Mouse (Mus musculus) lung, embryonic 16.5 days (tissue): ENCODE results near the gene Ttll11. TPM values are rescaled to one million over a fixed set of nuclear protein-coding genes. Genes with fewer than 3 reads are reported as not detected.

ENCODE experiments used
- ATAC-seq: fragments of 200-750 bp; cut with Nextera tagmentation; 2 replicates; pipeline ENCODE4 v1.8.0; 2017; ENCODE audit warnings: low read depth, mild to moderate bottlenecking, moderate library complexity
- H3K27ac ChIP-seq: fragments of 300-500 bp; sonication (generic); 2 replicates; pipeline ENCODE4 v1.5.1; 2014; ENCODE audit warnings: mild to moderate bottlenecking, control low read depth, low read length
- H3K27me3 ChIP-seq: fragments of 300-500 bp; sonication (generic); 2 replicates; pipeline ENCODE4 v1.6.1; 2014; ENCODE audit warnings: low read depth, low read length, mixed read lengths; ENCODE audit not compliant: control insufficient read depth, insufficient read depth
- H3K36me3 ChIP-seq: fragments of 300-500 bp; sonication (generic); 2 replicates; pipeline ENCODE4 v1.6.1; 2014; ENCODE audit warnings: low read length; ENCODE audit not compliant: control insufficient read depth, insufficient read depth
- H3K4me1 ChIP-seq: fragments of 300-500 bp; sonication (generic); replicated peaks from 2 replicates; pipeline ENCODE4 v1.6.1; 2014; ENCODE audit warnings: low read length, mixed read lengths; ENCODE audit not compliant: control insufficient read depth, insufficient read depth
- H3K4me2 ChIP-seq: fragments of 300-500 bp; sonication (generic); 2 replicates; pipeline ENCODE4 v1.6.1; 2014; ENCODE audit warnings: low read depth, low read length, control low read depth
- H3K4me3 ChIP-seq: fragments of 300-500 bp; sonication (generic); 2 replicates; pipeline ENCODE4 v1.5.1; 2014; ENCODE audit warnings: mild to moderate bottlenecking, low read length, control low read depth
- H3K9ac ChIP-seq: fragments of 300-500 bp; sonication (generic); 2 replicates; pipeline ENCODE4 v1.6.1; 2014; ENCODE audit warnings: low read length, control low read depth
- H3K9me3 ChIP-seq: fragments of 300-500 bp; sonication (generic); 2 replicates; pipeline ENCODE4 v1.6.1; 2016; ENCODE audit warnings: low read length; ENCODE audit not compliant: control insufficient read depth
- WGBS: fragments of 180-500 bp; shearing (Covaris S2); extraction: QIAGEN DNeasy Blood & Tissue Kit; methylation state at CpG from one replicate; pipeline ENCODE4 v1.1.7; 2014; 5-methylcytosine and 5-hydroxymethylcytosine counted together
- polyA plus RNA-seq: library from polyadenylated mRNA; unstranded; fragments of >200 nt; fragmentation: Nextera tagmentation; extraction: Ambion mirVana; gene quantifications from 2 replicates; pipeline ENCODE4 v1.2.1, GENCODE M21; 2015

Ttll11 gene
- polyA plus RNA-seq, 1 experiment from 2014 or later = 0.55 TPM

DNA sequence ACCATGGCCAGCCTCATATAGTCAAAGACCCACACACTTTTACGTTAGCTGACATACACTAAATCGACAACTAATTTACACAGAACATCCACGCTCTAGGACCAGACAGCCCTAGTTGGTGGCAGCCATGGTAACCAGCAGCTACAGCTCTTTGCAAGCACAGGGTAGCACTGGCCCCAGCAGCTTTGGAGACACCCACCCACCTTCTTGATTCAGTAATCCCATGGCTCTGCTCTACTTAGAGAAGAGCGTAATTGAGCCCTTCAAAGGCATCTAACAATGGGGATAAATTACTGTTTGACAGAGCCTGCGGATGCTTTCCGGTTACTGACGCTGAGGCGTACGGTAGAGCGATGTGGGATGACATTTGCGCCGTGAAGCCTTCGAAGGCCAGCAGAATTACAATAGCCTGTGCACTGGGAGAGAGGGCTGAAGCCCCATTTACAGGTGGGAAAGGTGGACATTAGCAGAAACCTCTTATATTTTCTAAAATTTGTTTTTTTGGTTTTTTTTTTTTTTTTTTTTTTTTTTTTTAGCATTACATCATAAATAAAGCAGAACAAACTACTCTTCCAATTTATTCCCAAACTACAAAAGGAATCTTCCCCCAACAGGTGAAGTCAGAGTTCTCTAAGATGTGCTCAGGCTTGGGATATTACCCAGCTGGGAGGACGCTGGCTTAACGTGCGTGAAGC lies 136.8 kb downstream of the Ttll11 start:
- H3K4me1 ChIP-seq = no peaks in the 10 kb centered on the region
- H3K36me3 ChIP-seq = no peaks in the 10 kb centered on the region
- H3K9me3 ChIP-seq = no peaks in the 10 kb centered on the region
- no peak overlapping the region for H3K9ac ChIP-seq
- H3K27ac ChIP-seq = no peak overlapping the region
- no peaks in the 10 kb centered on the region for H3K27me3 ChIP-seq
- ATAC-seq = no peak
- 84% methylated on average over 16 of the region's 16 CpGs for WGBS
- no peak overlapping the region for H3K4me3 ChIP-seq
- no peak overlapping the region for H3K4me2 ChIP-seq

DNA sequence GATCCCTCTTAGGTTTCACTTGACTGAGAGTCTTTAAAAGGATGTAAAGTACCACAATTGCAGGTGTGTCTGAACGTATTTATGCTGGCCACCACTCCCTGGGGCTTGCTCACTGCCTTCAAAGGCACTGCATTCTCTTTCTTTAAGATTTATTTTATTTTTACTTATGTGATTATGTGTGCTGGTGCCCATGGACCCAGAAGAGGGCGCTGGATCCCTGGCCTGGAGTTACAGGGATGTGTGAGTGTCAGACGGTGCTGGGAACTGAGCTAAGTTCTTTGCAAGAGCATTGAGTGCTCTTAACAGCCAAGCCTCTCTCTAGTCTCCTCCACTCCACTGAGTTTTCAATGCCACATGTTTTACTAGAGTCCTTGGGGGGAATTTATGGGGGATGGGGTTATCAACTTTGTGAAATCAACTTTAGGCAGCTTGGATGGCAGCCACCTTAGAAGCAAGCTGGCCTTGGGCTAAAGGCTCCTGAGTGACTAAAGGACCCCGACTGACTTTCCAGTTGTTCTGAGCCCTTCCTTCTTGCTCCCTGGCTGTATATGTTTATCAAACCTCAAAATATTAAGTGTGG lies 137.8 kb downstream of the Ttll11 start:
- Histone ChIP-seq H3K4me2 (no peak overlapping the region), H3K4me3 (no peak overlapping the region), H3K27ac (peak overlapping the region; percentile 45), H3K9me3 (0 out of 2 replicates have a peak, but pooled peaks cover 2% of the 10 kb centered on the region), H3K9ac (no peak overlapping the region), H3K4me1 (no peaks in the 10 kb centered on the region), H3K36me3 (no peaks in the 10 kb centered on the region), H3K27me3 (no peaks in the 10 kb centered on the region)
- 46% methylated on average over 4 of the region's 4 CpGs for WGBS
- ATAC-seq = 0 out of 2 replicates have a peak, but pooled peaks have one; percentile 36

DNA sequence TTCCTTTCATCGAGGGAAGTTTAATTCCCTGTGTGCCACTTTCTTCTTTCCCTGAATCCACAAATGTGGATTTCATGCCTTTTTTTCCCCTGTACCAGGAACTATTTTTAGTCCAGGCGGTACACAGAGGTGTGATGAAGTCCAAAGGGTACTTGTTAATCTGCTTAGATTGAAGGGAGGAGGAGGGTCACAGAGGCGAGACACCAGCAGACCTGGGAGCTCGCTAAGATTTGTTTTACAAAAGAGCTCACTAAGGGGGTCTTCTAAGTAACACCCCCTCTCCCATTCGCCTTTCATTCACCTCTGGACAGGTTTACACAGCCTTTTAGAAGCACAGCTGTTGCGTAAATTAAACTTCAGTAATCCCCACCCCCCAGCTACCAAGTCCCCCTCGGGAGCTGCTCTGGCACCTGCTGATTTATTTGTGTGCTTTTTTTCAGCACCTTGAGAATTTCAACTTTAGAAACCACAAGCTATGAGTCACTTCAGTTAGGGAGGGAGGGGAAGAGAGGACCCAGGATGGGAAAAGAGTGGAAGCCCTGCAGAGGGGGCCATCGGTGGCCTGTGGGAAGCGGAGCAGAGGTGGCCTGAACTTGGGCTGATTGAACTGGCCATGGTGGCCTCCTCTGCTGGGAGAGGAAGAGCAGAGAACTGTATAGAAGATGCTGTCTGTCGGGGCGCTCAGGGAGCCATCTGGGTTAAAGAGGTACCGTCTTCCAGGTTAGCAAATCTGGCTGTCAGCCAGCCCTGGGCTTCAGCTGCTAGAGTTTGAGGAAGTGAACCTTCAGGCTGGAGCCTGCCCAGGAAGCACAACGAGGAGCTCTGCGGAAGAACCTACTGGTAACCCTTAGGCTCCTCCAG lies 138.5 kb downstream of the Ttll11 start:
- H3K4me3 ChIP-seq = no peak overlapping the region
- H3K9me3 ChIP-seq = 0 out of 2 replicates have a peak, but pooled peaks cover 5% of the 10 kb centered on the region
- H3K36me3 ChIP-seq = no peaks in the 10 kb centered on the region
- peak; percentile 70 for ATAC-seq
- no peaks in the 10 kb centered on the region for H3K27me3 ChIP-seq
- 20% methylated on average over 14 of the region's 14 CpGs for WGBS
- H3K4me1 ChIP-seq = no peaks in the 10 kb centered on the region
- H3K27ac ChIP-seq = peak overlapping the region; percentile 45
- H3K9ac ChIP-seq = no peak overlapping the region
- peak overlapping the region; percentile 0; the same call in 1 of the 2 replicates for H3K4me2 ChIP-seq

DNA sequence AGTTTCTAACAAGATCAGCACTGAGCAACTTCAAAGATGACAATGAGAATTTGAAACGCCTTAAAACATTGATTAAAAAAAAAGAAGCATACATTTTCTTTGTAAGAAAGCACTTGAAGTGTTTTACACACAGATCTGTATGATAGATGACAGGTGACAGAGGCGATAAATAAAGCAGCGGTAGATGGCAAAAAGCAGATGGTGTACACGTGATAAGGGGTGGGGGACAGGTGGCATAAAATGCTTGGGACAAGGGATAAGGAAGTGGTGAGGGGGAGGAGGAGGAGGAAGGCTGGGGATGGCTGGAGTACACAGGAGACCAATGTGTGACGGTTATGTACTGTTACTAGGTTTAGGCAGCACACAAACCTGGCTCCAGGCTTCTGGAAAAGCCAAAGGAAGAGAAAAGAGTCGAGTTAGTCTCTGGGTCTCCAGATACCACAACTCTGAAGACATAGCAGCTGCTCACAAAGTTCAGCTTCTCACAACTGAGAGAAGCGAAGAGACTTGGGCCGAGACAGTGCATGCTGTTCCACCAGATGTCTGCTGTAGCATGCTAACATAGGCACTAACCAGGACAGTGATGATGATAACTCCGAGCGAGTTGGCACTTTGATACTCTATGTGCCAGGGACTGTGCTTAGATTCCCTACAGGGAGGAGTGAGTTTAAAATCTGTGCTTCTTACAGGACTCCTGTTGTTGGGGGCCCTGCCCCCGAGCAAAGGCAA lies 140.8 kb downstream of the Ttll11 start:
- H3K4me2 ChIP-seq = no peak overlapping the region
- H3K4me1 ChIP-seq = no peaks in the 10 kb centered on the region
- H3K4me3 ChIP-seq = no peak overlapping the region
- WGBS = 68% methylated on average over 11 of the region's 11 CpGs
- H3K27me3 ChIP-seq = no peaks in the 10 kb centered on the region
- no peaks in the 10 kb centered on the region for H3K36me3 ChIP-seq
- 0 out of 2 replicates have a peak, but pooled peaks cover 5% of the 10 kb centered on the region for H3K9me3 ChIP-seq
- no peak overlapping the region for H3K27ac ChIP-seq
- ATAC-seq = no peak
- no peak overlapping the region for H3K9ac ChIP-seq

DNA sequence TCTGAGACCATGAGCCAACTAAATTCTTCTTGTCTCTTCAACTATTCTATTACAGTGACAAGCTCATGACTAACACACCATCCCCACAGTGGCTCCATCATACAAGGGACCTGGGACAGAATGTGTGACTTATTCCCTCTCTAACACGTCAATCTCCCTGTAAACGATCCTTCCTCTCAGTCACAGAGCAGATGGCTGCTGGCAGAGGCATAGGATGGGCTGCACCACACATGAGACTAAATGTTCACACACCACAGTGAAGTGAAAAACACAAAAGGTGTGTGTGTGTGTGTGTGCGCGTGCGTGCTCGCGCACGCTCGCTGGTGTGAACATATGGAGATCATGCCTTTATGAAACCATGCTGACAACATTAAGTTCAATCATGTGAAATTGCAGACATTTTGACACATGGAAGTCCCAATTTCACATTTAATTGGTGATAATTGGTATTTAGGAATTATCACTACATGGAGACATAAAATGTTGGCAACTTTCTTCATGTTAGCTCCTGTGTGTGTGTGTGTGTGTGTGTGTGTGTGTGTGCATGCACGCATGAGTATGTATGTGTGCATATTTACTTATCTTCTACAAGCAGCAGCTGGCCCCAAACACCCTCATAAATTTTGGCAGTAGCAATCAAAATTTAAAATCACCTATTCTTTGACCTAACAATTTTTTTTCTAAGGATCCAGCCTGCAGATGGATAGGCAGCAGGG lies 145.4 kb downstream of the Ttll11 start:
- no peak overlapping the region for H3K4me3 ChIP-seq
- peaks cover 8% of the 10 kb centered on the region for H3K4me1 ChIP-seq
- H3K9me3 ChIP-seq = 0 out of 2 replicates have a peak, but pooled peaks cover 5% of the 10 kb centered on the region
- H3K27me3 ChIP-seq = no peaks in the 10 kb centered on the region
- no peak overlapping the region for H3K4me2 ChIP-seq
- ATAC-seq = no peak
- H3K9ac ChIP-seq = no peak overlapping the region
- WGBS = 92% methylated on average over 10 of the region's 10 CpGs
- no peaks in the 10 kb centered on the region for H3K36me3 ChIP-seq
- no peak overlapping the region for H3K27ac ChIP-seq

DNA sequence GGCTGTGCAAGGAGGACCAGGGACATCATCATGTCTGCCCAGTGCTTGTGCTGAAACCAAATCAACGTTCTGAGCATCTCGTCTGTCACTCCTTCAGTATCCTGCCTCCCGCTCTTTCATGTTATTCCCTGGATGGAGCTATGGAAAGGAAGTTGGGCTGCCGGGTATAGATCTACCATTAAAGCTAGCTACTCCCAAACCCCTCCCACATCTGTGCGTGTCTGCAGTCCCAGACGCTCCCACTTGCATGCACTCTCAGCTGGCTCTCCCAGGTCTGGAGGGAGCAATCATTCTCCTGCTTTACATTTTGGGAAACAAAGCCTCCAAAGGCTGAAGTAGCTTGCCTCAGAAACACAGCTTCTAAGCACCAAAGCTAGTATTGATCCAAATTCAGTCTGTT lies 146.2 kb downstream of the Ttll11 start:
- Histone ChIP-seq H3K27me3 (no peaks in the 10 kb centered on the region), H3K4me1 (peaks cover 8% of the 10 kb centered on the region), H3K9ac (no peak overlapping the region), H3K4me2 (no peak overlapping the region), H3K4me3 (no peak overlapping the region), H3K27ac (no peak overlapping the region), H3K9me3 (0 out of 2 replicates have a peak, but pooled peaks cover 5% of the 10 kb centered on the region), H3K36me3 (no peaks in the 10 kb centered on the region)
- WGBS = 31% methylated on average over 6 of the region's 6 CpGs
- no peak for ATAC-seq

DNA sequence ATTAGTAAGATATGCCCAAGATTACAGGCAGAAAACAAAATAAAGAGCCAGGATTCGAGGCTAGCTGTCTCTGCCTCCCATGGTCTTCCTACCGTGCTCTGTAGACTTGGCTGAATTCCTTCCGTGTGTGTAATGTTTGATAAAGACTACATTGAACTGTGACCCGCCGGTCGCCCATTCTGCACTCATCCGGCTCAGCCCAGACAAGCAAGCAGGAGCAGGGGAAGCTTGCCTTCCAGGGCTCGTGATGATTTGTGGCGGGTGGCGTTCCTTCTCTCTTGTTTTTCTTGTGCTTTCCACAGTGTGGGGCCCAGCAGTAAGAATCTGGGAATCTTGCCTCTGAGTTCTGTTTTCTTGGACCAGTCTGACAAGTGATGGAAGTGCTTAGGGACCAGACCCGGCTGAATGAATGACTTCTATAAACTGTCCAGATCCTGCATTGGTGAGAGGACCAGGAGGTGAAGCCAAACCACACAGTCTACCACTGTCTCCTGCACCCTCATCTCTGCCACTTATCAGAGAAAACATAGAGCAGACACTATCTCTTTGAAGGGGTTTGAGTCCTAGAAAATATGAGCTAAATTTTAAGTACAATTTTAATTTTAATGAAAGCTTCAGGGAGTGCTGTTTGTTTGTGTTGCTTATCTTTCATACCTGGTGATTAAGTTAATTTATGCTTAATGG lies 146.8 kb downstream of the Ttll11 start:
- Histone ChIP-seq H3K36me3 (no peaks in the 10 kb centered on the region), H3K27me3 (no peaks in the 10 kb centered on the region), H3K9ac (no peak overlapping the region), H3K4me2 (no peak overlapping the region), H3K4me1 (peaks cover 8% of the 10 kb centered on the region), H3K4me3 (no peak overlapping the region), H3K9me3 (0 out of 2 replicates have a peak, but pooled peaks cover 5% of the 10 kb centered on the region), H3K27ac (no peak overlapping the region)
- WGBS = 9% methylated on average over 11 of the region's 11 CpGs
- ATAC-seq = peak; percentile 54; the same call in 1 of the 2 replicates
